Mouse (Mus musculus) monocyte, adult 2 months (primary cell): ENCODE data around the gene Gm5129.
"Not testable (repeated sequence)": the region's sequence is repeated elsewhere in the genome, so short reads cannot be mapped to it uniquely, and the experiment has no call there.

ENCODE experiments used
- DNase-seq, 2 experiments: peaks; one replicate each; pipeline ENCODE4 v3.0.0; 2022; ENCODE audit warnings: low spot score in 2 of 2, low read depth in 1 of 2

Gene Gm5129

GRCm38 (mm10) chr5:29726070-29726469, 9.7 kb downstream of the Gm5129 start:
- not testable (repeated sequence) for DNase-seq

GRCm38 (mm10) chr5:29725369-29725768, 10.4 kb downstream of the Gm5129 start:
- no peak for DNase-seq

GRCm38 (mm10) chr5:29721159-29721558, 14.6 kb downstream of the Gm5129 start:
- no peak for DNase-seq

GRCm38 (mm10) chr5:29712906-29713305, 22.8 kb downstream of the Gm5129 start:
- DNase-seq, result no peak

GRCm38 (mm10) chr5:29711631-29712030, 24.1 kb downstream of the Gm5129 start:
- DNase-seq, result no peak

- DNase-seq, result no peak
Measured at GRCm38 (mm10) chr5:29708258-29708657, 27.5 kb downstream of the Gm5129 start.

GRCm38 (mm10) chr5:29707241-29707640, 28.5 kb downstream of the Gm5129 start:
- DNase-seq, result no peak

- DNase-seq, result no peak
Measured at GRCm38 (mm10) chr5:29699520-29700202, 36.1 kb downstream of the Gm5129 start.

- no peak for DNase-seq
Measured at GRCm38 (mm10) chr5:29698493-29698892, 37.2 kb downstream of the Gm5129 start.

- no peak for DNase-seq
Measured at GRCm38 (mm10) chr5:29688352-29688751, 47.4 kb downstream of the Gm5129 start.

GRCm38 (mm10) chr5:29687671-29688070, 48.1 kb downstream of the Gm5129 start:
- no peak for DNase-seq
